Mouse (Mus musculus) heart, adult 8-10 months (tissue): ENCODE data around the gene Slc44a1. TPM values are rescaled to one million over a fixed set of nuclear protein-coding genes. Genes with fewer than 3 reads are reported as not detected.

Experiments
- DNase-seq: peaks from one replicate; pipeline ENCODE4 v3.0.0; 2022; ENCODE audit warnings: low spot score
- total RNA-seq, 4 experiments: library from RNA; stranded (reverse); gene quantifications; 2 replicates each; pipeline ENCODE4 v1.2.4; 2022

The Slc44a1 gene
- total RNA-seq: 10 to 100 TPM; 26.4 to 31.2 (median 28.9) TPM

DNA sequence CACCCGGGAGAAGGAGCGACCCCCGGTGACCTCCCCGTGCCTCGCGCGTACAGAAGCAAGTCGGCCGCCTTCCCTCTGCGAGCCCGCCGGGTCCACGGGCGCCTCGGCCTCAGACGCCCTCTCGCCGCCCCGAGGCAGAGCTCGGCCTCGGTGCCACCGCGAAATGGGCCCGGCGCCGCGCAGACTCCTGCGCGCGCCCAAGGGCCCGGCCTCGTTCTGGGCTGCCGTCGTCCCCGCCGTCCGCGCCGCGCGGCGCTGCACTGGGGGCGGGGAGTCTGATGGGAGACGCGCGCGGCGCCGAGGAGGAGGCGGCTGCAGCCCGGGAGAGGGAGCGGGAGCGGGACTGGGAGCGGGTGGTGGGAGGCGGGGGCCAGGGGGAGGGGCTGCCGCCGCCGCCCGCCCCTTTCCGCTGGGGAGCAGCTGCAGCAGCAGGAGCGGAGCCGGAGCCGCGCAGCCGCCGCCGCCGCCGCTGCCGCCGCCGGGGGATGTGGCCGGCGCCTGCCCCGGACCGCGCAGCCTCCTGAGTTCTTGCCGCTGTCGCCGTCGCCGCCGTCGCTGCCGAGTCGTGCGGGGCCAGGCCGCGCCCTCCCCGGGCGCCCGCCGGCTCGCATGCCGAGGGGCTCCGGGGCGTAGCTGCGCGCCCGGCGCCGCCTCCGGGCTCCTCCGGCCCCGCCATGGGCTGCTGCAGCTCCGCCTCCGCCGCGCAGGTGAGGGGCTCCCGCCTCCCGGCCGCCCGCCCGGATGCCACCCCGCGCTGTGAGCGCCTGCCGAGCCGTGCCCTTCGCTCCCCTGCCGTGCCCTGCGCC is at the start of gene Slc44a1:
TSS of gene Slc44a1 (plus strand) at position 404 of the 806 bp plus-strand sequence.
- DNase-seq: peak; percentile 64

DNA sequence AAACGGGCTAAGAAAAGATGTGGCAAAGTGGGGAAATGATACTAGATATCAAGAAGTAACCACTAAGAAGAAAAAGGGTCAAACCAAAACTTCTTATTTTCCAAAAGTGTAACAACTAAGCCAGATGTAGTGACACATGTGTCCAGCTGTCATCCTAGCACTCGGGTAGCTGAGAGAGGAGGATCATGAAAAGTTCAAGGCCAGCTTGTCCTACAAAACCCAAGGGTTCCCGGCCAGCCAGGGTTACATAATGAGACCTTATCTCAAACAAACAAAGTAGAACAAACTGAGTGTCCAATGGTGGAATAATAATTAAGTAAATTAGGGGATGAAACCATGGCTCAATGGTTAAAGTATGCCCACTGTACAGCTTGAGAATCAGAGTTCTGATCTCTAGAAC is 45.2 kb upstream of the Slc44a1 start:
- peak; percentile 59 for DNase-seq

DNA sequence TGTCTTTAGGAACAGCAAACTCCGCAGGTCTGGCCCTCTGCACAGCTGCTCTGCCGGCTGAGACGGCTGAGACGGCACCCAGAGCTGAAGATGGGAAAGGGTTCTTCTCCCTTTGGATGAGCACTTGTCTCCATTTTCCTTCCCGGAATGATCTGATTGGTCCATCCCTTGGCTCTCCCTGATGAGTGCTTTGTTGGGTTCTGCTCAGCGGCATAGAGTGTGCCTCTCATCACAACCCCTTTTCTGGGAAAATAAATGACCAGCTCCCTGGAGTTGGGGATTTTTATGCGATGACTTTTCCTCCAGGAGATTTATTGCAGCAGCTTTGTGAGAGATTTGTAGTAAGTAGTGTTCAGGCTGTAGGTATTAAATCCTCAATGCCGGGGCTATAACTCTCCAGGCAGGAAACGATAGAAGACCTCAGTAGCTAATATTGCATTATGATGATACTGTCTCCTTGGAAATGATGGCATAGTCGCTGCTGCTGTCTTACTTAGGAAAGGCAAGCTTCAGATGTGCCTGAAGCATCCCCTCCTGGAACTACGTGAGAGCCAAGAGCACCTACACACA is 43.5 kb upstream of the Slc44a1 start:
- no peak for DNase-seq

DNA sequence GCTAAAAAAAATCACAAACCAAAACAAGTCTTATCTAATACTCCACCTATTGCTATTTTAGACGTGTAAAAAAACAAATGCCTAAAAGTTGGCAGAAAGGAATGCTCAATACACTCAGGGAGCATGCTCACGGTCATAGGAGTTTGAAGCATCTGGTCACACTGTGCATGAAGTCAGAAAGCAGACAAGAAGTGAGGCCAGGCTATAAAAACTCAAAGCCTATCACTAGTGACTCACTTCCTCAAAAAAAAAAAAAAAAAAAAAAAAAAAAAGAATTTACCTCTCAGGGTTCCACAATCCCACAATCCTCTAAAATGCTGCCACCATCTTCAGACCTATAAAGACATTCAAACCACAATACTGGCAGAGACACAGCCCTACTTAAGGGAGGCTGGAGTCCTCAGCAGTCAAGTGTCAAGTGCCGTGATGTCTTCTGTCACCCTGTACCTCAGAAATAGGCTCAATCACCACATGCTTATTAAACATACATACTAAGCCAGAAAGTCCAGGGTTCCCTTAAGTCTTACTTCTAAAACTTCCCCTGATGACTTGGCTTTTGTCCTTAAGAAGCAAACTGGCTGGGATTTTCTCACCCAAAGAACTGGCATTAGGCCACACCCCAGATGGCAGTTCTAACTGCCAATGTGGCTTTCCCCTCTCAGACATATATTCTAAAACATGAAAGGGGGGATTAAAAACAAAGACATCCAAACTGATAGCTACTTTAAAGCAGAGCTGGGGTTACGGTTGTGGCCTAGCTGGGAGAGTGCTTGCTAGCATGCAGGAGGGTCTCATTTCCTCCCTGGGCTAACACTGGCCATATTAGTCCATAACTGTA is 42.7 kb upstream of the Slc44a1 start:
- DNase-seq: peak; percentile 41

DNA sequence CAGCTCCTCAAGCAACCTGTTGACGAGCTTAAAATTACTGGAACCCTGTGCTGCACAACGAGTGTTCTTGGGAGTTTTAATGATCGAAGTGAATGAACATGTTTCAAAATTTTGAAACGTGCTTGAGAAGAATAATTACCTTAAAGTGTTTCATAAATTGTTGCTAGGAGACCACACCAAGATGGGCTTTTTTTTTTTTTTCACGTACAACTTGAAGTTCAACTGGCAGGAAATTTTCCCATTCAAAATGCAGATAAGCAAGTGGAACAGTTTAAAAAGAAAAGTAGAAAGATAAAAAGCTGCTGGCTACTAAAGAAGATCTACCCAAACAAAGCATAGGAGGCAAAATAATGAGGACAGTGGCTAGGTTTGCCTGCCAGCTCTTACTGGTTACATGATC is 41.7 kb upstream of the Slc44a1 start:
- no peak for DNase-seq

DNA sequence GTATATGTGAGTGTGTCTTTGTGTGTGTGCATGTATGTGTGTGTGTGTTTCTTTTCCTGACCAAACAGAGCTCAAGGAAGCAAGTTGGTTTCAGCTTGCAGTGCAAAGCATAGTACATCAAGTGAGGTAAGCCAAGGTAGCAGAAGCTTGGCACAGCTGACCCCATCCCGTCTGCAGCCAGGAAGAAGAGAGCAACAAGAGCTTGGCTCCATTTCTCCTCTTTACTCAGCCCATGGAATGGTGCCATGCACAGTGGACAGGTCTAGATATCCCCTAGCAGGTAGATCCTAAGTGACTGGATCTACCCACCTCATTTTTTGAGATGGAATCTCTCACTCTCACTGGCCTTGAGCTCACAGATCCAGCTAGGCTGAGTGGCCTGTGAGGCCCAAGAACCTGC is 40.8 kb upstream of the Slc44a1 start:
- no peak for DNase-seq

DNA sequence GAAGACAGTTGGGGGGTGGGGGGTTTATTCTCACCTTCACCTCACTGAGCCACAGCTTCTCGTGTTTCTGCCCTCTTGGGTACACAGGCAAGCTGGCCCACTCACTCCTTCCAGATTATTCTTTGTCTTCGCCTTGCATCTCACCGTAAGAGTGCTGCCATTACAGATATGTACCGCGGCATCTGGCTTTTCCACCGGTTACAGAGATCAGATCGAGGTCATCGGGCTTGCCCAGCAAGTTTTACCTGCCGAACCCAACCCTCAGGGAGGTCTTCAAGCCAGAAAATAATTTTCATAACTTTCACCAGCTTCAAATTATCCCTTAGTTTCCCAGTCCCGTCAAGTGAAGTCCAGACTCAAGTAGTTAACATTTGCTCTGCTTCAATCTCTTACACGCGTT is 36.8 kb upstream of the Slc44a1 start:
- DNase-seq: no peak

DNA sequence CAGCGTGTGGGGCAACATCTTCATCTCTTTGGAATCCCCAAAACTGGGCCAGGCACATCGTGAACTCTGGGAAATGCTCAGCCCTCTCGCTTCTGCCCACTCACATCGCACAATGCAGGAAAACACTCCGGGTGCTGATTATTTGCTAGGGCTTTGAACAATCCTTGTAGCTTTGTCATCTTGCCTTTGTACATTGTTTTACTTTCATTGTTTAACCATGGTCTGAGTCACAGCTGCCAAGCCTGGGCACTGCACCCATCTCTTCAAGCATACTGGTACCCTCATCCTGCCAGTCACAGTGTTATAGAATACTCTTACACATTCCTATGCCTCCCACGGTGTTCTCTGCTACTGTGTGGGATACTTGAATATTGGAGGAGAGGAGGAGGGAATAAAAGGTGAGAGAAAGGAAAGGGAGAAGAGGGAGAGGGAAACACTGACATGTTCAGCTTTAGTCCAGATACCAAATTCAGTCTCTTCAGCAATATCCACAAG is 35.7 kb upstream of the Slc44a1 start:
- no peak for DNase-seq

DNA sequence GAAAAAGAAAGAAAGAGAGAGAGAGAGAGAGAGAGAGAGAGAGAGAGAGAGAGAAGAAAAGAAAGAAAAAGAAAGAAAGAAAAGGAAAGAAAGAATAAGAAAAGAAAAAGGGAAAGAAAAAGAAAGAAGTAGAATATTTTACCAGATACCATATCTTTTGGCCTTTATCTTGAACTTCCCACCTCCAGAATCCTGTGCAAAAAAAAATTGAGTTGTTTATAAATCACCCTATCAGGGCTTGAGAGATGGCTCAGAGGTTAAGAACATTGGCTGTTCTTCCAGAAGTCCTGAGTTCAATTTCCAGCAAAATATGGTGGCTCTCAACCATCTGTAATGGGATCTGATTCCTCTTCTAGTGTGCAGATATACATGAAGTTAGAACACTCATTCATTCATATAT is 33.3 kb upstream of the Slc44a1 start:
- DNase-seq: no peak

DNA sequence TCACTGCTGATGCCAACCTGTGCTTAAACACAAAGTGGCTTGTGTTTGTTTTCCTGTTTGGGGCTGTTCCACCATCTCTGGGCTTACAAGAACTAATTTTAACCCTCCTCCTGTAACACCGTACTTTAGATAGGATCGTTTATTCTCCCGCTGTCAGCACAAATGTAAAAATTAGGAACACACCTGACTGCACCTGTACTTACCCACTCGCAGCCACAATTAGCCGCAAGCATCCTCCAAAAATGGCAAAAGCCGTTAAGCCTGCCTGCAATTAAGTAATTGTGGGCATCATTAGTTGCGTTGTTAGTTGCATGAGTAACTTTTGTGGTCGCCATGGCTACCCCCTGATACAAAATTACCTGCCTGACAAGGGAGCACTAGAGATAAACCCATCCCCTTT is 31.4 kb upstream of the Slc44a1 start:
- no peak for DNase-seq

DNA sequence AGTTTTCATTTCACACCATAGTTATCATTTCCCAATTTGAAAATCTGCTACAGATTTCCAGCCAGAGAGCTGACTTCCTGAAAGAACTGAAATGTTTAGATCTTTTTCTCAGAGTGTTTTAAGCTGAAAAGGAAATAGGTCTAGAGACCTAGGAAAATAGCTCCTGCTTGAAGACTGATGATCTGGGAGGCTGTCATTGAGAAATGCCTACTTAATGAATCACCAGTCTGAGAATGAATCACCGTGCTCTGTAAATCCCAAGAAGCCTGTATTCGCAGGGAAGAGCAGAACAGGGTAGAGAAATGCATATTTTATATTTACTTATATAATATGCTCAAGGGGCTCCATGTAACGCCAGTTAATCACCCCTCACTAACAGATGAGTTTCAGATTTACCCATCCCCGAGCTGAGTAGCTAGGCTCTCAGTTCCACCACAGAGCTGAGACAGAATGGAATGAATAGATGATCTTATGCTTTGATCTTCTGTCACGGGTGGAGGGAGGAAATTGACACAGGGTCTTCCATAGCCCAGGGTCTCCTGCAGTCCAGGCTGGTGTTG is 30.6 kb upstream of the Slc44a1 start:
- DNase-seq: no peak

DNA sequence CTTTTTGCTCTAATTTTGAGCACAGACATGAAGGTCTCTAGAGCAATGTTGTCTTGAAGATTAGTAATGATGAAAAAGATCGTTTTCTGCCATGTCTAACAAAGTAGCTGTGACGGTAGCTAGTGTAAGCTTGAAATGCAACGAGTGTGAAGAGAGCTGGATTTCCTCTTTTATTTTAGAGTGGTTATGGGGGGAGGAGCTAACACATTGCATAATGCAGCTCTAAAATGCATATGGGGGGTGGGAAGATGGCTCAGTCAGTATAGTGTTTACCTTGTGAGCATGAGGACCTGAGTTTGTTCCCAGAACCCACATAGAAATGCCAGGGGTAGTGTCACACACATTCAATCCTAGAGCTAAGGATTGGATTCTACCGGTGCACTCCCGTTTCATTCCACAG is 29.5 kb upstream of the Slc44a1 start:
- no peak for DNase-seq

DNA sequence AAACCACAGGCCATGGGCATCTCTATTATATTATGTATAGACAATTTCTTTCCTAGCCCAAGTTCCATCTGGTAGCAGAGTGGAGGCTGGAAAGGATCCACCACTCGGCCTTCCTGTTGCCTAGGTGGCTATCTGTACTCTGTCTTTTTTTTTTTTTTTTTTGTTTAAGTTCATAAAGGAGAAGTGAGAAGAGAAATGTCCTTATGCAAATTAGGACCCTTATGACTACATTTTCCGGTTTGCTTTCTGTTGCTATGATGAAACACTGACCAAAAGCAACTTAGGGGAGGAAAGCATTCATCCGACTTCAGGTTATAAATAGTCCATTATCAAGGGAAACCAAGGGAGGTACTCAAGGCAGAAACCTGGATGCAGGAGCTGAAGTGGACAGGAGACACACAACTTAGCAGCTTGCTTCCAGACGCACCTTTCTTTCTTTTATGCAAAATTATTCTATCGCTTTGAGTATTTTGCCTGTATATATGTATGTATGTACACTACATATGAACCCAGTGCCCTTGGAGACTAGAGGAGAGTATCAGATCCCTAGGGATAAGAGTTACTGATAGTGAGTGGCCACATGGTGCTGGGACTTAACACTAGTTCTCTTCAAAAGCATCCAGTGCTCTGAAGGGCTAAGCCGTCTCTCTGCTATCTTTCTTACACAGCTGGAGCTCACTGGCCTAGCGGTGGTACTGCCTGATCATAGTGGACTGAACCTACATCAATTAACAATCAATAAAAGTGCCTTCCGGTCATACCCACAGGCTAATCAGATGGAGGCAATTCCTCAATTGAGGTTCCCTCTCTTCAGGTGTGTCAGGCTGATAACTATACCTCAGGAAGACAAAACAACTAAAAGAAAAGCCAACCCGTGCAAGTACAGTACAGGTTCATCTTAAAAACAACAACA is 28.0 kb upstream of the Slc44a1 start:
- no peak for DNase-seq

DNA sequence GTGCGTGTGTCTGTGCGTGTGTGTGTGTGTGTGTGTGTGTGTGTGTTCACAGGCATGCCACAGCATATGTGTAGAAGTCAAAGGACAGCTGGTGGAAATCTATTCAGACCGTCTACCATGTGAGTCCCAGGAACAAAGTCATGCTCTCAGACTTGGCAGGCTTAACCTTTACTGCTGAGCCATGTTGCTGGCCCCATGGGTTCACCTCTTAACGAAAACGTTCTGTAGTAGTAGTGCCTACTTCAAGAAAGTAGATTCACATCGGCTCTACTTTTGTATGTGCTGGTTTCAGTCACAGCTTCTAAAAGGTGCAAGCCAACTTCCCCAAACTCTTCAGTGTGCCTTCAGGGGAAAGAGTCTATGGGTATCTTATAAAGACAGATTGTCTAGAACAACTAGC is 27.2 kb upstream of the Slc44a1 start:
- no peak for DNase-seq

DNA sequence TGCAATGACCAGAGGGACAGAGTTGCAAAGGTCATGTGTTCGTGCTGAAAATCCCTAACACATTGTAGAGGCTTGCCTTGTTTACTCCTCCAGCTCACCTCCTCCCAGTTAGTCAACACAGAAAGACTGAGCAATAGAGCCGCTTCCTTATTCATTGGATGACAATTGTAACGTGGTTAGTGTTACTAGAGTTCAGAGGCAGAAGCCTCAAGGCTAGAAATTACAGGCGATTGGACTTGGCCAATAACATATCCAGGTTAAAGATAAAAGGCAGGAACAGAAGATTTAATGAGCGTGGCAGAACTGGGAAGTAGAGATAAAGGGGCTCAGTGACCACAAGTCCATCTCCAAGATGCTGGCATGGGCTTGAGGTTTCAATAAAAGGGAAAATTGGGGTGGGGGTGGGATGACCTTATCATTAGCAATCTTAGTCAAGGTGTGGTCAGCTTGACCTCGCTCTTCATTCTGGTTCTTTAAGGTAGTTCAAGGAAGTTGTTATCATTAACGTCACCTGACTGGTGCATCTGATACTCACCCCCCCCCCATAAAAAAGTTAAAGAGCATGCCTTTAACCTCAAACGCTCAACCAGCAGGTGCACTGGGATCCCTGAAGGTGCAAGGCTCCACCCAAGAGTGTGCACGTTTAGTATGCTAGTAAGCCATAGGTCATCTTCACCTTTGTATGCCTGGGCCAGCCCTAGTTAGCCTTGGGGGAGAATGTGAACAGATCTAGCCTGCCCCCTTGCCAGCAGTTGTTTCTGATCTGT is 26.0 kb upstream of the Slc44a1 start:
- no peak for DNase-seq

DNA sequence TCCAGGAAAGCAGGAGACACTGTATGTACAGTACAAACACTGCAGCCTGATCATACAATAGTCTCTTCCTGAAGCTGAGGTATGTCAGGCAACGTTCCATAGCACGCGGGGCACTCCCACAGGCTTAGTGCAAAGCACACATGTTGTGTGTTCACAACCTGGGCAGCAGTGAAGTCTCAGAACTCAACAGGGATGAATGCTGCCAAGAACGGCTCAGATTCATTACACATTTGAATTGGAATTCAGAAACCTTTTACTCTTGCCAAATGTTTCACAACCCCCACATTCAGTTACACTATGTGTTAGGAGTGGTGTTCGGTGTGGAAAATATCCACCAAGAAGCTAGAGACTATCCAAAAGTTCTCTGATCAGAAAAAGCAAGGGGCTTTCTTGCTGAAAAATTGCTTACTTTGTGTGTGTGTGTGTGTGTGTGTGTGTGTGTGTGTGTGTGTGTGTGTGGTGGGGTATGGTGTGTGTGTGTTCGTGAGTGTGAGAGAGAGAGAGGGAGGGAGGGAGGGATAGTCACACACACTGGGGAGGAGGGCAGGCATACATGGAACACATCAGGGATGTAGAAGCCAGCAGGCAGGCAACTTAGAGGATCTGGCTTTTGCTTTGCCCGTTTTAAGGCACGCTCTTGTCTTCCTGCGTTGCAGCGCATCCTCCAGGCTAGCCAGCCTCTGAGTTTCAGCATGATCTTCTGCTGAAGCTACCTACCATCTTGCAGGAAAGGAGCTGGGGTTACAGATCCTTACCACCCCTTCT is 24.2 kb upstream of the Slc44a1 start:
- peak; percentile 61 for DNase-seq

DNA sequence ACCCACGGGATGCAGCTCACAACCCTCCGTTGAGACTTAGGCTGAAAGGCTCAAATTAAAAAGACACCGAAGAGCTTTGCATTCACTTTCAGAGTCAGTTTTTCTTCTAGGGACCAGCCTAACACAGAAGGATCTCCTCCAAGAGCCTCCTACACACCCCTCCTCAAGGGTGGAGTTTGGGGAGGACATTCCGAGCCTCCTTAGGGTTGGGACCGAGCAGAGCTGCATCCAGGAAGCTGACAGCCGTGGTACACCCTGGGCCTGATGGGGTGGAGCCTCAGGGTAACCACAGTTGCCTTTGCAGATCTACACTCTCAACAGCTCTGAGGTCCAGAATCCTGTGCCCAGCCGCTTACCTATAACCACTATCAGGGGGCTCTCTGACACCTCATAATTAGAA is 23.3 kb upstream of the Slc44a1 start:
- DNase-seq: no peak

DNA sequence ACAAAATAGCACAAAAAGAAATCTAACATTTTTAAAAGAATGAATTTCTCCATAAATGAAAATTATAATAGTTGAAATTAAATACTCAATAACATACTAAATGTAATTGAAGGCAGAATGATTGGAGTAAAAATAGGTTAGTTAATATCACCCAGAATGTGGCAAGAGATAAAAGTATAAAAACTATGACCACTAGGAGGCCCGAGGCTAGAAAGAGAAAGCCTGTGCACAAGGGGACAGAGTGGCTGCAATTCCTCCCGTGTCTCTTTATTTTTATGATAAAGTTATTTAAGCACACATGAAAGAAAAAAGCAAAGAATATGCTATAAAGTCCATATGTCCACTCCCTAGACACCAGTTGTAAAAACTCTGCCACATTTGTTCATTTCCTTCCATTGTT is 17.4 kb upstream of the Slc44a1 start:
- DNase-seq: no peak

DNA sequence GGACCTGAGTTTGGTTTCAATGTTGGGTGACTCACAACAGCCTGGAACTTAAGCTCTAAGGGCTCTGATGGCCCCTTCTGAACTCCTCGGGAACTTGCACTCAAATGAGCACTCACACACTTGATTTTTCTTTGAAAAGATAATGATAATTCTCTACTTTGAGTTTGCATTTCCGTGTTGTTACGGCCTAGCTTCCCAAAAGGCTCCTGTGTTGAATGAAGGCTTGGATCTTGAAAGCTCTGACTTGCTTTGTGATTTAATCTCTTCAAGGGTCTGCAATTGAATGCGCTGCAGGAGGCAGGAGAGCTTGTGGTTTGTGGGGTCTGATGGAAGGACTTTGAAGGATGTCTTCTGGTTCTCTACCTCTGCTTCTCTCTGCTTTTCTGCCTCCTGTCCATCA is 13.1 kb upstream of the Slc44a1 start:
- no peak for DNase-seq

DNA sequence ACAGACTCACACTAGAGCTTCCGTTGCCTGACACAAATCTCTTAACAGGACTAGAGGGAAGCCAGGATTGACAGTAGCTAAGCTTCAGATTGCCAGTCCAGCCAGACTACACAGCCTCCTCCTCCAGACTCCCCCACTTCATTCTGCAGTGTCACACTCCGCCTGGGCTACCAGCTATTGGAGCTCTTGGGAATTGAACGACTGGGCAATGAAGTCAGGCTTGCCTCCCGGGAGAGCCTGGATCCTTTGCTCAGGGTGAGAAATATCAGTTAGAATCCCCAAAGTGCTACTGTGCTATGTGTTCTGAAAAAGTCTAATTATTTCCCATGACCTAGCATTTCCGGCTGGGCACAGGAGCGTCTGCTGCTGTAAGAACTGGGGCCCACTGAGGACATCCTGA is 9.7 kb upstream of the Slc44a1 start:
- no peak for DNase-seq
